Mouse (Mus musculus): Measurements from ENCODE around the gene Sirpa. TPM values are rescaled to one million over a fixed set of nuclear protein-coding genes. Genes with fewer than 3 reads are reported as not detected.

The Sirpa gene
- polyA plus RNA-seq, 1 experiment: 3.1 TPM

- no peak overlapping the region for H3K27ac ChIP-seq (ENCODE audit: control insufficient read depth, insufficient read depth, low read depth, low read length)
- no peak overlapping the region for H3K4me3 ChIP-seq (ENCODE audit: control insufficient read depth, low read depth, low read length)
- H3K27me3 ChIP-seq (ENCODE audit: control insufficient read depth, insufficient read depth, low read length): no peaks in the 10 kb centered on the region
- H3K4me1 ChIP-seq (ENCODE audit: control insufficient read depth, insufficient read depth, low read length): no peaks in the 10 kb centered on the region
- H3K36me3 ChIP-seq (ENCODE audit: control insufficient read depth, insufficient read depth, low read length): no peaks in the 10 kb centered on the region
- TF ChIP-seq POLR2A (IDR thresholded peaks at IDR 0.05; ENCODE audit: control insufficient read depth, low read depth, low read length) (no peak), CTCF (IDR thresholded peaks at IDR 0.05; ENCODE audit: control insufficient read depth, insufficient read depth, insufficient replicate concordance, low read depth, low read length) (no peak)
These were observed 14.3 kb downstream of the Sirpa start for GRCm38 (mm10) chr2:129606899-129607298.

GRCm38 (mm10) chr2:129613971-129614370 lies 21.3 kb downstream of the Sirpa start:
- H3K4me3 ChIP-seq (ENCODE audit: control insufficient read depth, low read depth, low read length): no peak overlapping the region
- no peak overlapping the region for H3K27ac ChIP-seq (ENCODE audit: control insufficient read depth, insufficient read depth, low read depth, low read length)
- no peaks in the 10 kb centered on the region for H3K27me3 ChIP-seq (ENCODE audit: control insufficient read depth, insufficient read depth, low read length)
- TF ChIP-seq POLR2A (IDR thresholded peaks at IDR 0.05; ENCODE audit: control insufficient read depth, low read depth, low read length) (no peak), CTCF (IDR thresholded peaks at IDR 0.05; ENCODE audit: control insufficient read depth, insufficient read depth, insufficient replicate concordance, low read depth, low read length) (no peak)
- no peaks in the 10 kb centered on the region for H3K4me1 ChIP-seq (ENCODE audit: control insufficient read depth, insufficient read depth, low read length)
- no peaks in the 10 kb centered on the region for H3K36me3 ChIP-seq (ENCODE audit: control insufficient read depth, insufficient read depth, low read length)

GRCm38 (mm10) chr2:129614482-129615185 lies 22.0 kb downstream of the Sirpa start:
- TF ChIP-seq CTCF (IDR thresholded peaks at IDR 0.05; ENCODE audit: control insufficient read depth, insufficient read depth, insufficient replicate concordance, low read depth, low read length): no peak

GRCm38 (mm10) chr2:129620148-129620547 lies 27.5 kb downstream of the Sirpa start:
- H3K4me3 ChIP-seq (ENCODE audit: control insufficient read depth, low read depth, low read length): no peak overlapping the region
- H3K27me3 ChIP-seq (ENCODE audit: control insufficient read depth, insufficient read depth, low read length): no peaks in the 10 kb centered on the region
- no peak overlapping the region for H3K27ac ChIP-seq (ENCODE audit: control insufficient read depth, insufficient read depth, low read depth, low read length)
- no peaks in the 10 kb centered on the region for H3K4me1 ChIP-seq (ENCODE audit: control insufficient read depth, insufficient read depth, low read length)
- TF ChIP-seq POLR2A (IDR thresholded peaks at IDR 0.05; ENCODE audit: control insufficient read depth, low read depth, low read length): no peak
- TF ChIP-seq CTCF (IDR thresholded peaks at IDR 0.05; ENCODE audit: control insufficient read depth, insufficient read depth, insufficient replicate concordance, low read depth, low read length): no peak
- no peaks in the 10 kb centered on the region for H3K36me3 ChIP-seq (ENCODE audit: control insufficient read depth, insufficient read depth, low read length)

More at GRCm38 (mm10) chr2:129614482-129615185, 22.0 kb downstream of the Sirpa start:
- Histone ChIP-seq H3K36me3 (ENCODE audit: control insufficient read depth, insufficient read depth, low read length) (no peaks in the 10 kb centered on the region), H3K27ac (ENCODE audit: control insufficient read depth, insufficient read depth, low read depth, low read length) (no peak overlapping the region), H3K4me1 (ENCODE audit: control insufficient read depth, insufficient read depth, low read length) (no peaks in the 10 kb centered on the region), H3K27me3 (ENCODE audit: control insufficient read depth, insufficient read depth, low read length) (no peaks in the 10 kb centered on the region), H3K4me3 (ENCODE audit: control insufficient read depth, low read depth, low read length) (no peak overlapping the region)

- Histone ChIP-seq H3K27me3 (ENCODE audit: control insufficient read depth, insufficient read depth, low read length) (no peaks in the 10 kb centered on the region), H3K4me1 (ENCODE audit: control insufficient read depth, insufficient read depth, low read length) (no peaks in the 10 kb centered on the region), H3K36me3 (ENCODE audit: control insufficient read depth, insufficient read depth, low read length) (no peaks in the 10 kb centered on the region), H3K27ac (ENCODE audit: control insufficient read depth, insufficient read depth, low read depth, low read length) (no peak overlapping the region), H3K4me3 (ENCODE audit: control insufficient read depth, low read depth, low read length) (no peak overlapping the region)
- no peak for TF ChIP-seq CTCF (IDR thresholded peaks at IDR 0.05; ENCODE audit: control insufficient read depth, insufficient read depth, insufficient replicate concordance, low read depth, low read length)
- TF ChIP-seq POLR2A (IDR thresholded peaks at IDR 0.05; ENCODE audit: control insufficient read depth, low read depth, low read length): no peak
These were observed 28.2 kb downstream of the Sirpa start for GRCm38 (mm10) chr2:129620881-129621280.

GRCm38 (mm10) chr2:129621654-129622490 lies 29.2 kb downstream of the Sirpa start:
- Histone ChIP-seq H3K27me3 (ENCODE audit: control insufficient read depth, insufficient read depth, low read length) (no peaks in the 10 kb centered on the region), H3K36me3 (ENCODE audit: control insufficient read depth, insufficient read depth, low read length) (no peaks in the 10 kb centered on the region)

GRCm38 (mm10) chr2:129622918-129623317 lies 30.3 kb downstream of the Sirpa start:
- H3K36me3 ChIP-seq (ENCODE audit: control insufficient read depth, insufficient read depth, low read length): no peaks in the 10 kb centered on the region
- no peak for TF ChIP-seq CTCF (IDR thresholded peaks at IDR 0.05; ENCODE audit: control insufficient read depth, insufficient read depth, insufficient replicate concordance, low read depth, low read length)
- no peak for TF ChIP-seq POLR2A (IDR thresholded peaks at IDR 0.05; ENCODE audit: control insufficient read depth, low read depth, low read length)
- no peak overlapping the region for H3K4me3 ChIP-seq (ENCODE audit: control insufficient read depth, low read depth, low read length)
- H3K4me1 ChIP-seq (ENCODE audit: control insufficient read depth, insufficient read depth, low read length): no peaks in the 10 kb centered on the region
- H3K27me3 ChIP-seq (ENCODE audit: control insufficient read depth, insufficient read depth, low read length): no peaks in the 10 kb centered on the region
- no peak overlapping the region for H3K27ac ChIP-seq (ENCODE audit: control insufficient read depth, insufficient read depth, low read depth, low read length)

More at GRCm38 (mm10) chr2:129621654-129622490, 29.2 kb downstream of the Sirpa start:
- TF ChIP-seq POLR2A (IDR thresholded peaks at IDR 0.05; ENCODE audit: control insufficient read depth, low read depth, low read length): no peak
- TF ChIP-seq CTCF (IDR thresholded peaks at IDR 0.05; ENCODE audit: control insufficient read depth, insufficient read depth, insufficient replicate concordance, low read depth, low read length): no peak
- Histone ChIP-seq H3K27ac (ENCODE audit: control insufficient read depth, insufficient read depth, low read depth, low read length) (no peak overlapping the region), H3K4me1 (ENCODE audit: control insufficient read depth, insufficient read depth, low read length) (no peaks in the 10 kb centered on the region), H3K4me3 (ENCODE audit: control insufficient read depth, low read depth, low read length) (no peak overlapping the region)
